Mouse (Mus musculus): ENCODE results near the gene Spg21. TPM values are rescaled to one million over a fixed set of nuclear protein-coding genes. Genes with fewer than 3 reads are reported as not detected.

Spg21 gene
- total RNA-seq, 1 experiment from 2014 or later: 55.6 TPM

DNA sequence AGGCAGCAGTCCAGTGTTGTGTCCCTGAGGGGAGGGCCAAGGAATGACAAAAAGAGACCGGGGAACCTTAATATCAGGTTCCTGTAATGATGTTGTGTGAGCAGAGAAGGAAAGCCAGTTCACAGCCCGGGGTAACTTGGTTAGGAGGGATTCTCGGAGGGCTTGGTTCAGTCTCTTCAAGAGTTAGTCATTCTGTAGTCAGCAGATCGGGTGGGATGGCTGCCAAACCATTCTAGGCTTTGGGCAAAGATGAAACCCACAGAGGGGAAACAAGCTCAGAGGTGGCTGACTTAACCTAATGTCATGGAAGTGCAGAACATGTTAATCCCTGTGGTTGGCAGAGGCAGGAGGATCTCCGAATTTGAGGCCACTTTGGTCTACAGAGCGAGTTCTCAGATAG lies 3.4 kb downstream of the Spg21 start:
- ATAC-seq (replicated peaks; ENCODE audit: insufficient number of reproducible peaks, low FRiP score, low TSS enrichment, poor library complexity, severe bottlenecking): no peak

DNA sequence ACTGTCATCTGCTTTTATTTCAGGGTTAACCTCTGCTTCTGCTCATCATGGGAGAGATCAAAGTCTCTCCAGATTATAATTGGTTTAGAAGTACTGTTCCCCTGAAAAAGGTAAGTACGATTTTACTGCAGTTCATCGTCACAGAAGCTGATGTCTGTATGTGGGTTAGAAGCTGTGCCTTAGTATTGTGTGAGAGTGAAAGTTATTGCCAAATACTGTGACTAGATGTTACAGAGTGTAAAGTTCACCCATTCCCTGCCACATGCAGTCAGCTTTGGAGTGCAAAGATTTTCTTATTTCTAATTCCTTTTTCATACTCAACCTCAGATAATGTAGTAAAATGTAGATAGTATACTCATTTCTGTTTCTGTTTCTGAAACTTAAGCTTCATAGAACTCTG lies 4.5 kb downstream of the Spg21 start:
- no peak for ATAC-seq (replicated peaks; ENCODE audit: insufficient number of reproducible peaks, low FRiP score, low TSS enrichment, poor library complexity, severe bottlenecking)

DNA sequence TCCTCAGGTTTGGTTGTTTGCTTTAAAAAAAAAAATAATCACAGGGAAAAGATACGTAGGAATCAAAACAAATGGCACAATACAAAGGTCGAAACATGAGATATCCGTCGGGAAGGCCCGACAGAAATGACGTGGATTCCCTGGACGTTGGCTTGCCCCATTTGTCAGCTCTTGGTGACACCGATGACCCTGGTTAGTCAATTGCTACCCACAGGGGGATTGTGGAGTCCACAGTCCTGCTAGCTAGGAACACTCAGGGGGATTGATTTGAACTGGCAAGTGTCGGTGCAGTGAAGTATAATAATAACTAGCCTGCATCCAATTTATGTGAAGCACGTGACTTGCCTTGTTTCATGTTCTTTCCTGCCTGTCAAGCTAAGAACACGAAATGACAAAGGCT lies 6.9 kb downstream of the Spg21 start:
- ATAC-seq (replicated peaks; ENCODE audit: insufficient number of reproducible peaks, low FRiP score, low TSS enrichment, poor library complexity, severe bottlenecking): no peak

DNA sequence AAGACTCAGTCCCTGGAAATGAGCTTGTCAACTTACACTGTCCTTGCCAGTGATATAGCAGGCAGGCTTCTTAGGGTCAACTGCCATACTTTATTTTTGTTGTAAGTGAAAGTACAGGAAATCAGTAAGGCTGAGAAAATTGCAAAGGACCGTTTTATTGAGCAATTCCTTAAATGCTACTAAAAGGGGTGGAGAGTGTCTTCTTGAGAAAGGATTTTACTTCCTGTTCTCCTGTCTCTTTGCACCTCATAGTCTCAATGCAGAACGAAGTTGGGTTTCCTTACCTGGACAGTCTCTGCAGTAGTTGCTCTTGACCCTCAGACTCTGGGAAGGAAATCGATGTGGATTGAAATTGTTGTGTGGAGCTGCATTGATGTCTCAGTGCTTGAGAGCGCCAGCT lies 12.0 kb downstream of the Spg21 start:
- no peak for ATAC-seq (replicated peaks; ENCODE audit: insufficient number of reproducible peaks, low FRiP score, low TSS enrichment, poor library complexity, severe bottlenecking)

DNA sequence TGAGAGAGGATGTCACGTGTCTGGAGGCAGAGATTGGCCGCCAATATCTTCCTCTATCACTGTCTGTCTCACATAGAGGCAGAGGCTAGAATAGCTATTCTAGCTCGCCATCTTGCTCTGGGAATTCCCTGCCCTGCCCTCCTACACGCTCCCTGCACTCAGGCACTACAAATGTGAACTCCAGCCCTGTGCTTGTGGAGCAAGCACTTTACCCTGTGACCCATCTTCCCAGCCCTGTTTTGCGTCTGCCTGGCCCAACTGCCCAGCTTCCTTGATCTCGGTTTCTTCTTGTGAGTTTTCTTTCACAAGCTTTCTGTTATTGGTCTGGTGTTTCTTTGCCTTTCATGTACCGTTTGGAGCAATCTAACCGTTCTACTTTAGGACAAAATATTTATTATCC lies 18.4 kb downstream of the Spg21 start:
- ATAC-seq (replicated peaks; ENCODE audit: insufficient number of reproducible peaks, low FRiP score, low TSS enrichment, poor library complexity, severe bottlenecking): no peak

DNA sequence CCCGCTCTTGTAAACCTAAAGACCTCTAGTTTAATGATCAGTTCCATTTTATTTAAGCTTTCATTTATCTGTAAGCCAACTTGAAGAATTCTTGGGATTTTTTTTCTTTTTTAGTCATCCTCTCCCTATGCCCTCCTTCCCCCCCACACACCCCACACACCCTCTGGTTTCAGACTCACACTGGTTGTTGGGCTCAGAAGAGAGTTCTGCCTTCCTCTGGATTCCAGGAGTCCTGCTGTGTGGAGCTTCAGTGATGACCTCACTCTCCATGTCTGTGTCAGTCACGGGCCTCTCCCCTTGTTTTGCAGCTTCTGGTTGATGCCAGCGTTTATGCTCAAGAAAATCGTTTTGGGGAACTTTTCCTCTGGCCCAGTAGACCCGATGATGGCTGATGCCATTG lies 19.3 kb downstream of the Spg21 start:
- no peak for ATAC-seq (replicated peaks; ENCODE audit: insufficient number of reproducible peaks, low FRiP score, low TSS enrichment, poor library complexity, severe bottlenecking)

DNA sequence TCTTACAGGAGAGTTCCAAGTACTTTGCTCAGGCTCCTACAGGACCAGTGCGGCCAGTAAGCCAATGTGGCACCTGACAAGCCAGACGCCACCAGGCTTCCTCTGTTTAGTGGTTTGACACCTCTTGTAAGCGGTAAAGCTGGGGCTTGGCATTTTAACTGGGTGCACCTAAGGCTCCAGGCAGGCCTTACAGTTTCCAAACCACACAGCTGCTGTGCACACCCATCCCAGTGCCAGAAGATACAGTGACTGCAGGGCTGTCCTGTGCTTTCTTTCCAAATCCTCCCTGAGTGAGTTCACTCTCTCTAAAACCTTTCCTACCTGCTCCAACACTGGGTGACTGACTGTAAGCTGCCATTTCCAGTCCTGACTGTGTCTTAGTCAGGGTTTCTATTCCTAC lies 30.7 kb downstream of the Spg21 start:
- ATAC-seq (replicated peaks; ENCODE audit: insufficient number of reproducible peaks, low FRiP score, low TSS enrichment, poor library complexity, severe bottlenecking): no peak

DNA sequence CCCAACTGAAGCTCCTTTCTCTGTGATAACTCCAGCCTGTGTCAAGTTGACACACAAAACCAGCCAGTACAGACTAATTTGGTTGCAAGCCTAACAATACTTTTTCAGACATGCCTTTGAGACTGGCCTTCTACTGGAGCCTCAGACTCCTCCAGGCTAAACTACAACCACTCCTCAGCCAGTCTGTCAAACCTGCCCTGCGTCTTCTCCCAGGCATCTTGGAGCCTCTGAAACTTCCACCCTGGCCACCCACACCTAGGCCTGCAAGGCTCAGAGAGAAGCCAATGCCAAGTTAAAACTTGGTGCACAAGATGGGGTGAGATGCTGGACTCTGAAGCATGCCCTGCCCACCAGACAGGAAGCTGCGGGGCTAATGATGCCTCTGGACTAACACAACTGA lies 31.6 kb downstream of the Spg21 start:
- ATAC-seq (replicated peaks; ENCODE audit: insufficient number of reproducible peaks, low FRiP score, low TSS enrichment, poor library complexity, severe bottlenecking): no peak

DNA sequence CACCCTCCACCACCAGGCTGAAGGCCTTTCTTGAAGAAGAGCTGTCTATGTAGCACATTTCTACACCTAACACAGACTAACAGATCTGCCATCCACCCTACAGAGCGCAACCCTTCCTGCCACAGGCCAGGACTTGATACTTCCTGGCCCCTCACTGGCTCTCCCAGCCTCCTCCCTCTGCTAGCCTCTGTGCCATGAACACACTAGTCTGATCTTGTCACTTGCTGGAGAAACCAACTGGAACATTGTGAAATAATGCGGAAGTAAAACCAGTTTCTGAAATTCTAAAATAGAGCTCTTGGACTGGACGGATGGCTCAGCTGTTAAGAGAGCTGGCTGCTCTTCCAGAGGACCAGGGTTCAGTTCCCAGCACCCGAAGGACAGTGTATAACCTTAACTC lies 32.1 kb downstream of the Spg21 start:
- peak; percentile 78 for ATAC-seq (replicated peaks; ENCODE audit: insufficient number of reproducible peaks, low FRiP score, low TSS enrichment, poor library complexity, severe bottlenecking)

DNA sequence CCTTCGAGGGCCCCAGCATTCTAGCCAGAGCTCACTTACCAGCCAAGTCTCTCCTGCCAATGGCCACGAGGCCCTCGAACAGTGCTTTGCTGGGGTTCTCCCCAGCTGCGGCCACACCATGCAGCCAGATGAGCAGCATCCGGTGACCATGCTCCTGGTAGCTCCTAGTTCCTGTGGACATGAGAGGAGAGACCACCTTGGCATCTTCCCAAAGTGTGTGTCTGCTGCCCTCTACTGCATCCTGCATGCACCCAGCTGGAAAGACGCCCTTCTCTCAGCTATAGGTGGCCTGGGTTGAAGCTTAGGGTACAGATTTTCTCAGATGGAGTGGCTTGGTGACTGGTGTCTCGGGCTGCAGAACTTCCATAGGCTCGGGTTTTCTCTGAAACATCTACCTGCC lies 41.4 kb downstream of the Spg21 start:
- no peak for ATAC-seq (replicated peaks; ENCODE audit: insufficient number of reproducible peaks, low FRiP score, low TSS enrichment, poor library complexity, severe bottlenecking)

DNA sequence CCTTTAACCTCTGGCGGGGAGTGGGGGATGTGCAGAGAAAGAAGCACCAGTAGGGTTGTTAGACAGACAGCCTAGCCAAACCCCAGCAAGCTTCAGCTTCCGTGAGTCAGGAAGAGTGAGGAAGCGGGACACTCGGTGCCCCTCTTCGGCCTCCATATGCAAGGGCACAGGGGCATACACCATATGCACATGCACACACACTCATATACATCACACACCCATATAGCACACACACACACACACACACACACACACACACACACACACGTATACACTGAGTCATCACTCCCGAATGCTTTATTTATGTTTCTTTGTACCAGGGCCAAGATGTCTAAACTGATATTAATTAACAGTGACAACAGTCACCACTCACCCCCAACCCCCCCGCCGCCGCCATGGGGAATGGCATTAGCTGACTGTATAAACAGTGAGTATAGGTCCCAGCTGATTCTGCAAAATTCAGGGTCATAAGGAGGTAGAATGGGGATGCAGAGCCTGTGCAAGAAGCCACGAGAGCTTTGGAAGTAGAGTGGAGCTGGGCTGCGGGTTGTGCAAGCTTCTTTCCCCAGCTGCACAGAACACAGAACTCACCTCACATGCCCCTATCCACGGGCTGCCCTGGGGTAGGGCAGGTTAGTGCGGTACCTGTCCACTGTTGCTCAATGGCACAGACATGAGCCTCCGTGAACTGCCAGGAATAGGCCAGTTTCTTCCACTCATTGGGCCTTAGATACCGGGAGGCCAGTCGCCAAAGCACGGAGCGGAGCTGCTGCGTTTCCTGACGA lies 42.2 kb downstream of the Spg21 start:
- ATAC-seq (replicated peaks; ENCODE audit: insufficient number of reproducible peaks, low FRiP score, low TSS enrichment, poor library complexity, severe bottlenecking): no peak

DNA sequence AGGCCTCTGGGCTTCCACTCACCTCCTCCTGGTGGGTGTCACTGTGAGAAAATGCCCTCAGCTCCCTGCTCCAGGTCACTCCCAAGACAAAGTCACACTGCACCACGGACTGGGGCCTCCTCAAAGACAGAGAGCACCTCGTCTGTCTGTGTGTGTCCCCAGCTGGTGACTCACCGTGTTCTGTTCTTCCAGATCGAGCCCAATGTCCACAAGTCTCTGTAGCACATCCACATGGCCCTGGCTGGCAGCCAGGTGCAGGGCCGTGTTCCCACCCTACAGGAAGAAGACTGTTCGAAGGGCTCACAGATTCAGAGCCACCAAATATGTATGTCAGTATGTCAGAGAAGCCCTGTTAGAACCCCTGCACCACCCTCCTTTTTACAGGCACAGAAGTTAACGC lies 47.7 kb downstream of the Spg21 start:
- ATAC-seq (replicated peaks; ENCODE audit: insufficient number of reproducible peaks, low FRiP score, low TSS enrichment, poor library complexity, severe bottlenecking): no peak

DNA sequence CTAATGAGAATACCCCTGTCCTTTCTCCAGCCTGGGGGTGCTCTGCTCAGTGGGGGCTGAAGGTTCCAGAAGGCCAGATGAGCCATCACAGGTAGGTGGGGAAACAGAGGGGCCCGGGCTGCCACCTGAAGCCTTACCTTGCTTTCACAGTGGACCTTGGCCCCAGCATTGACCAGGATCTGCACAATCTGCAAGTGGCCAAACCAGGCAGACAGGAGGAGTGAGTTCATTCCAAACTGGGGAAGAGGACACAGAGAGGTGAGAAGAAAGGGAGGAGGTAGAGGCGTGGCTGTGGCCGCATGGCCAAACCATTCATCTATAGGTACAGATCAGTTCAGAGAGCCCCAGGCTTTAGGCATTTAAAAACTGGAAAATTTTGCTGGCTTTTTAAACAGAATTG lies 51.8 kb downstream of the Spg21 start:
- ATAC-seq (replicated peaks; ENCODE audit: insufficient number of reproducible peaks, low FRiP score, low TSS enrichment, poor library complexity, severe bottlenecking): no peak

DNA sequence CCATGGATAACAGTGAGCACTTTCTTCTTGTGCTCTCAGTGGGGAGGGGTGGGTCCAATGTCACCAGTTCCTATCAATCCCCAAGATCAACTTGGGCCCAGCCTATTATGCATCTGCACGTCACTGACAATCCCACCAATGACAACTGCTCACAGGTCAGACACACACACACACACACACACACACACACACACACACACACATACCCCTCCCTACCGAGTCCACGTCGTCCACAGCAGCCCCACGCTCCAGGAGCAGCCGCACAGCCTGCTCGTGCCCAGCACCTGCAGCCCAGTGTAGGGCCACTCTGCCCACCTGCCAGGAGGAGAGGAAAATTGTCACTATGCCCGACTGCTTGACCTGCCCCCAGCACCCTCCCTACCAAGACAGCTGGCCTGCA lies 53.7 kb downstream of the Spg21 start:
- no peak for ATAC-seq (replicated peaks; ENCODE audit: insufficient number of reproducible peaks, low FRiP score, low TSS enrichment, poor library complexity, severe bottlenecking)

DNA sequence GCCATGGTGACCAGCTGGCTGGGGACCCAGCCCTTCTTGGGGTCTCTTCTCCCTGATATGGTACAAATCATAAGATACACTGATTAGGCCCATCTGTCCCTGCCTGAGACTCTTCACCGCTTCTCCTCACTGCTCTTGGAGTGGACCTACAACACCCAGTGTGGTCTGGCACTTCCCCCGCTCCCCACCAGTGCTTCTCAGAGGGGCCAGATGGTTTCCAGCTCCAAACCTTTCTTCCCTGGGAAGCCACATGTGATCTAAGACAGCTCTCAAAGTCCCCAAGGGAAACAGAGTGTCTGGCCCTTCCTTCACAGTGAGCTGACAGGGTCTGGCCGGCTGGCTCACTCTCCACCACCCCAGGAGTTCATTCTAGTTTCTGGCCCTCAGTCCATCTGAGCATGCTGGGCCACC lies 54.1 kb downstream of the Spg21 start:
- no peak for ATAC-seq (replicated peaks; ENCODE audit: insufficient number of reproducible peaks, low FRiP score, low TSS enrichment, poor library complexity, severe bottlenecking)

DNA sequence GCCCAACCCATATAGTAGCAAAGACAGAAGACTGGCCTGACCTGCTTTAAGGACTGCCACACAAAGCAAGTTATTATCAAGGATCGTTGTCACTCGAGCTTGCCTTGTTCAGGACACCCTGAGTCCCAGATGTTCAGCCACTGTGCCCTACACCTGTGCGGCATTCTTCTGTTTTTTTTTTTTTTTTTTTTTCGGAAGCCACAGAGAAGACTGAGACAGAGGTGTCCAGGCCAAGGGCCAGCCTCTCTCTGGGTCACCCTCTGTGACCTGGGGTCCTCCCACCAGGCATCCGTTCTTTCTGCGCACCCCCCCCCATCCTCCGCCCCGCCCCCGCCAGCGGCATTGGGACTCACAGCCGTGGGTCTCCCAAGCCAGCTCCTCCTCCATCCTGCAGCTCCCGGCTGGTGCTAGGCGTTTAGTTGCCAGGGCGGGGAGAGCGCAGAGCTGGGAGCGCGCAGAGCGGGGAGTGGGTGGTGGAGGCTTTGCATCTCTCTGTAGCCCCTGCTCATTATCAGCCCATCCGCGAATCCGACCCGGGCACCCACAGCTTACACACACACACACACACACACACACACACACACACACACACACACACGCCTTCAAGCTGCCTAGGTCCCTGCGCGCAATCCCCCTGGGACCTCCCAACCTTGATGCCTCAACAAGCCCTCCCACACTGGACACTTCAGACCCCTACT lies 59.2 kb downstream of the Spg21 start, which contains the start of gene Ankdd1a:
Ankdd1a (minus strand) TSS at position 387 of the 698 bp plus-strand sequence.
- no peak for ATAC-seq (replicated peaks; ENCODE audit: insufficient number of reproducible peaks, low FRiP score, low TSS enrichment, poor library complexity, severe bottlenecking)

DNA sequence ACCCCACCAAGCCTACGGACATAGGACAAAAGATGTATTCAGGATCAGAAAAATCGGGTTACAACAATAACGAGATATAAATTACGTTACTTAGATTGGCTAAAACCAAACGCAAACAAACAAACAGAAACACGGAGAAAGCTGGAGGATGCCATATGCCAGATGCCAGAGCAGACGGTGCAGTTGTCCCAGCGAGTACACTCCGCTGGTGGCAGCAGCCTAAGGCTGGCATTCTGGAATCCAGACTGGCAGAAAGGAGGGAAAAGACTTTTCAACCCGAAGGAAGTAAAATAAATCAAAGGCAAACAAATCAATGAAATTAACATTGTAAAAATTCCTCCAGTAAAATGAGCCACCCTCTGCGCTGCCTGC lies 59.7 kb downstream of the Spg21 start:
- ATAC-seq (replicated peaks; ENCODE audit: insufficient number of reproducible peaks, low FRiP score, low TSS enrichment, poor library complexity, severe bottlenecking): no peak

DNA sequence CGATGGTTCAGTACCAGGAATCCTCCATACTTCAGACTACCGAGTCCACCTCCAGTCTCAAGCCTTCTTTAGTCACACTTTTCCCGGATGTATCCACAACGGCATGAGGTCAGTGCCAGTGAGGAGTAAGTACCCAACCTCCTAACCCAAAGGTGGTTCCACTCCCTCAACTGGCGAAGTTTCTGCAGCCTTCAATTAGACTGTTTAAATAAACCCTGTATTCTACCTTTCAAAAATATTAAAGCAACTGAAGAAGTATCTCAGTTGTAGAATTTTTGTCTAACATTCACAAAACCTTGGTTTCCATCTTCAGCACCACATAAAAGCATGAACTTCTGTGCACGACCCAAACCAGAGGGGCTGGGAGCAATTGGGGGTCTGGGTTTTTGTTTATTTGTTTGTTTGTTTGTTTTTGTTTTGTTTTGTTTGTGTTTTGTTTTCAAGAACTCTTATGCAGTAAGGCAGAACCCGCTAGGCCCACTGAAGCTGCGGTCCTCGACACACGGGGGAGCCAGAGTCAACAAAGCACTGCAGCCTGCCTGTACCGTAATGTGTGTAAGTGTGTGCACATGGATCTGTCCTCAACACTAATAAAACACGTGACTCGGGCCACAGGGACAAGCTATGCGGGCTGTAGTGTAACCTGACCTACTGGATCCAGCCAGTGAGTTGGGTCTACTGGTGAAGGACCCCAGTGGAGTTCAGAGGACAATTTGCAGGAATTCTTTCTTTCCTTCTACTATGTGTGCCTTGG lies 63.0 kb downstream of the Spg21 start:
- ATAC-seq (replicated peaks; ENCODE audit: insufficient number of reproducible peaks, low FRiP score, low TSS enrichment, poor library complexity, severe bottlenecking): peak; percentile 78

DNA sequence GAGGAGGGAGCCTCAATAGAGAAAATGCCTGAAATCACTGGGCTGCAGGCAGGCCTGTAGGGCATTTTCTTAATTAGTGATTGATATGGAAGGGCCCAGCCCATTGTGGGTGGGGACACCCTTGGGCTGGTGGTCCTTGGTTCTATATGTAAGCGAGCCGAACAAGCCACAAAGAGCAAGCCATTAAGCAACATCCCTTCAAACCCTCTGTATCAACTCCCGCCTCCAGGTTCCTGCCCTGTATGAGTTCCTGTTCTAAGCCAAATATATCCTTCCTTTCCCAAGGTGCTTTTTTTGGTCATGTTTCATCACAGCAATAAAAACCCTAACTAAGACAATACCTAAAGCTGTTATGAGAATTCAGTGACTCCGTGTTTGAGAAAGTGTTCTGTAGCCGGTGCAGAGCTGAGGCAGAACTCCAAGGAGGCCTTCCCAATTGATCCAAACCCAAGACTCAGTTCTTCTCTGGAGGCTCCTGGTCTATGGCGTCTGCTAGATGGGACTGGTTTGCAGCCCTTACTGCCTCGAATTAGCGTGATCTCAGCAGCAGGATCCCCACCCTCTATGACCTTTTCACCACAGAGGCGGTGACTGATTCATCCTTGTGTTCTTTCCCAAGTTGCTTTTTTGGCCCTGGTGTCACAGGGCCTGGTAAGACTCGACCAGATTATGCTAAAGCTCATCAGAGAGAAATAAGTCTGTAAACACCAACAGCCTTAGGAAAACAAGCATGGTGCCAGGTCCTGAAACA lies 64.9 kb downstream of the Spg21 start:
- peak; percentile 70 for ATAC-seq (replicated peaks; ENCODE audit: insufficient number of reproducible peaks, low FRiP score, low TSS enrichment, poor library complexity, severe bottlenecking)

Data from monocyte, adult 5-6 weeks (primary cell).